Mouse (Mus musculus) kidney, postnatal 0 days (tissue): ENCODE results near the gene Dysf. TPM values are rescaled to one million over a fixed set of nuclear protein-coding genes. Genes with fewer than 3 reads are reported as not detected.

Source experiments
- ATAC-seq: fragments of 200-750 bp; cut with Nextera tagmentation; replicated peaks from 2 replicates; pipeline ENCODE4 v1.8.0; 2017; ENCODE audit warnings: low read depth, moderate number of reproducible peaks, moderate TSS enrichment, moderate library complexity; ENCODE audit not compliant: low FRiP score
- DNase-seq: peaks from one replicate; pipeline ENCODE4 v3.0.0-alpha.2; 2016; ENCODE audit warnings: low spot score
- H3K27ac ChIP-seq: fragments of 300-500 bp; sonication (generic); 2 replicates; pipeline ENCODE4 v1.5.1; 2014; ENCODE audit warnings: mild to moderate bottlenecking
- H3K27me3 ChIP-seq: fragments of 300-500 bp; sonication (generic); 2 replicates; pipeline ENCODE4 v1.6.1; 2014; ENCODE audit warnings: low read length, mixed read lengths; ENCODE audit not compliant: insufficient read depth
- H3K36me3 ChIP-seq: fragments of 300-500 bp; sonication (generic); 2 replicates; pipeline ENCODE4 v1.6.1; 2014; ENCODE audit warnings: low read length, mixed read lengths; ENCODE audit not compliant: insufficient read depth
- H3K4me1 ChIP-seq: fragments of 300-500 bp; sonication (generic); replicated peaks from 2 replicates; pipeline ENCODE4 v1.6.1; 2014; ENCODE audit warnings: antibody characterized with exemption, low read length, mixed read lengths; ENCODE audit not compliant: insufficient read depth
- H3K4me2 ChIP-seq: fragments of 300-500 bp; sonication (generic); 2 replicates; pipeline ENCODE4 v1.6.1; 2014; ENCODE audit warnings: mild to moderate bottlenecking, low read length, moderate library complexity, mixed read lengths
- H3K4me3 ChIP-seq: fragments of 300-500 bp; sonication (generic); replicated peaks from 2 replicates; pipeline ENCODE4 v1.5.1; 2014; ENCODE audit warnings: low read depth, low read length
- H3K9ac ChIP-seq: fragments of 300-500 bp; sonication (generic); 2 replicates; pipeline ENCODE4 v1.6.1; 2014; ENCODE audit warnings: low read depth, low read length
- H3K9me3 ChIP-seq: fragments of 300-500 bp; sonication (generic); replicated peaks from 2 replicates; pipeline ENCODE4 v1.6.1; 2016; ENCODE audit warnings: low read length, inconsistent platforms, mixed read lengths
- CTCF ChIP-seq: IDR thresholded peaks from 2 replicates; pipeline ENCODE4 v1.5.1; 2016; ENCODE audit warnings: antibody characterized with exemption, low read depth, mild to moderate bottlenecking, moderate library complexity
- WGBS: fragments of 180-500 bp; shearing (Covaris S2); extraction: QIAGEN DNeasy Blood & Tissue Kit; methylation state at CpG from one replicate; pipeline ENCODE4 v1.1.7; 2014; 5-methylcytosine and 5-hydroxymethylcytosine counted together
- polyA plus RNA-seq: library from polyadenylated mRNA; unstranded; fragments of >200 nt; fragmentation: Nextera tagmentation; extraction: Ambion mirVana; gene quantifications from 2 replicates; pipeline ENCODE4 v1.2.1, GENCODE M21; 2015

Gene Dysf
- polyA plus RNA-seq, 1 experiment from 2014 or later, result 12.0 TPM

DNA sequence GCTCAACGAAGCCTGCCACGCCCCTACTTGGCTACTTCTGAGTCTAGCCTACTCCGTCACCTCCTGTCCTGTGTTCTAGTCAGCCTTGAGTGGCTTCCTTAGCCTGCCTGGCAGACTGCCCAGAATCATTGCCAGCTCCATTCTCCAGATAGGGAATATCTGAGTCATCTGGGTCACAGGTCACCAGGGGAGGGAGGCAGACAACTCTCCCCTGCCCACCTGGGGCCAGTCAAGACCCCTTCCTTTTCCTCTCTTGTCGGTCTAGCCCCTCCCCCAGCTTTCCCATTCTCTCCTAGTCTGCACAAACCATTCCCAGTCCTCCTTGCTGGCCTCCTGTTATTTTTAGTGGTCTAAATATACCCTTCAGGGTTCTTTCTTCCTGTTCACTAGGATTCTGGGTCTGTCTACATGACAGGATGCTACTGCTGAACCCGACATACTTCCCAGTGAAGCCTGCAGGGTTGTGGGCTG is 50.3 kb downstream of the Dysf start:
- H3K36me3 ChIP-seq, result no peaks in the 10 kb centered on the region
- 0 out of 2 replicates have a peak overlapping the region, but pooled peaks have one; percentile 47 for H3K27ac ChIP-seq
- H3K27me3 ChIP-seq, result no peaks in the 10 kb centered on the region
- H3K9ac ChIP-seq, result no peak overlapping the region
- H3K4me1 ChIP-seq, result no peaks in the 10 kb centered on the region
- no peak overlapping the region for H3K4me2 ChIP-seq
- no peak overlapping the region for H3K4me3 ChIP-seq
- peak; percentile 66 for DNase-seq
- H3K9me3 ChIP-seq, result no peaks in the 10 kb centered on the region
- TF ChIP-seq CTCF, result no peak
- 52% methylated on average over 5 of the region's 5 CpGs for WGBS
- peak; percentile 43; the same call in 1 of the 2 replicates for ATAC-seq

DNA sequence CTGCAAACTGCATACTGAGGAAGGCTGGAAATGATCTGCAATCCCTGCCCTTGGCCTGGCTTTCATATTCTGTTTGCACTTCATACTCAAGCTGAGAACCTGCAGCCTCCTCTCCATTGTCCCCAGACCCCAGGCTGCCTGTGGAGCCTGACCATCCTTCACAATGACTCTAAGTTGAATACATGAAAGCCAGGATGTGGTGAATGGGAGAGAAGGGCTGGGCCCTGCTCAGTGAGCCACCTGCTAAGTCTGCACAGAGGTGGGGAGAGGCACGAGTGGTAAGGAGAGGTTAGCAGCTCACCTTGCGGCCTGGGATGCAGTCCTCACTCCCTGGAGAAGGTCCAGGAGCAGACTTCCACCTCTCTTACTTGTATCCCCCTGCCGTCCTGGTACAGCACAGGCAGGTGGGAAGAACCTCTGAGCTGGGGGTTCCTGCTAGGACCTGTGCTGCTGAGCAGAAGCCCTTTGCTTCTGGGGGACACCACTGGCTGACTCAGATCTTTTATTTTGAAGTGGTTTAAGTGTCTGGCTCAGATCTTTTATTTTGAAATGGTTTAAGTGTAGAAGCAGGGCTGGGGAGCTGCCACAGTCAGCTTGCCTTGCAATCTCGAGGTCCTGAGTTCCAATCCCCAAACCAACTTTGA is 51.5 kb downstream of the Dysf start:
- Histone ChIP-seq H3K9ac (0 out of 2 replicates have a peak overlapping the region, but pooled peaks have one; percentile 4), H3K4me3 (no peak overlapping the region), H3K36me3 (no peaks in the 10 kb centered on the region), H3K9me3 (no peaks in the 10 kb centered on the region), H3K27ac (no peak overlapping the region), H3K4me1 (no peaks in the 10 kb centered on the region), H3K4me2 (no peak overlapping the region), H3K27me3 (no peaks in the 10 kb centered on the region)
- TF ChIP-seq CTCF, result no peak
- 59% methylated on average over 4 of the region's 4 CpGs for WGBS
- DNase-seq (no peak), ATAC-seq (no peak)

GRCm38 (mm10) chr6:84061328-84061727 is 52.9 kb downstream of the Dysf start:
- DNase-seq (peak; percentile 87), ATAC-seq (no peak)
- Histone ChIP-seq H3K9me3 (no peaks in the 10 kb centered on the region), H3K9ac (no peak overlapping the region), H3K4me1 (no peaks in the 10 kb centered on the region), H3K36me3 (no peaks in the 10 kb centered on the region), H3K4me3 (no peak overlapping the region), H3K27me3 (no peaks in the 10 kb centered on the region), H3K27ac (no peak overlapping the region), H3K4me2 (no peak overlapping the region)
- WGBS, result 6% methylated on average over 5 of the region's 5 CpGs
- peak; percentile 96 for TF ChIP-seq CTCF

GRCm38 (mm10) chr6:84062541-84062940 is 54.2 kb downstream of the Dysf start:
- Histone ChIP-seq H3K27ac (no peak overlapping the region), H3K36me3 (no peaks in the 10 kb centered on the region), H3K4me1 (no peaks in the 10 kb centered on the region), H3K9me3 (no peaks in the 10 kb centered on the region), H3K27me3 (no peaks in the 10 kb centered on the region), H3K4me3 (no peak overlapping the region), H3K9ac (no peak overlapping the region), H3K4me2 (no peak overlapping the region)
- WGBS, result 57% methylated on average over 5 of the region's 5 CpGs
- ATAC-seq, result no peak
- no peak for TF ChIP-seq CTCF
- DNase-seq, result no peak

DNA sequence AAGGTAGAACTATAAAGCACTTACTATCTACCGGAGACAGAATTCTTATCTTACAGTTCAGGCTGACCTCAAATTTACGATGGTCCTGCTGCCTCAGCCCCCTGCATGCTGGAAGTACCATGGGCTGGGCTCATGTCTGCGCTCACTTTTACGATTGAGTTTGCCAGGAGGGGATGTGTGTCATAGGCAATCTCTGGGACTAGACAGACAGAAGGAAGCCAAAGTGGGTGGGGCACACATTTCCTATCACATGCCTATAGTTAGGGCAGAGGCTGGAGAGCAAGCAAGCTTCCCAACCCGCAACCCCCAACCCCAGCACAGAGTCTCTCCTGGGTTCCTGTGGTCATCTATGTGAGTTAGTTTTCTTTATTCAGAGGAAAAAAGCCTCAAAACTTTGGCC is 59.8 kb downstream of the Dysf start:
- Histone ChIP-seq H3K9me3 (no peaks in the 10 kb centered on the region), H3K9ac (no peak overlapping the region), H3K27ac (no peak overlapping the region), H3K36me3 (no peaks in the 10 kb centered on the region), H3K4me1 (no peaks in the 10 kb centered on the region), H3K27me3 (no peaks in the 10 kb centered on the region), H3K4me2 (no peak overlapping the region), H3K4me3 (no peak overlapping the region)
- no peak for TF ChIP-seq CTCF
- ATAC-seq, result no peak
- no peak for DNase-seq
- WGBS, result 57% methylated on average over 5 of the region's 5 CpGs

DNA sequence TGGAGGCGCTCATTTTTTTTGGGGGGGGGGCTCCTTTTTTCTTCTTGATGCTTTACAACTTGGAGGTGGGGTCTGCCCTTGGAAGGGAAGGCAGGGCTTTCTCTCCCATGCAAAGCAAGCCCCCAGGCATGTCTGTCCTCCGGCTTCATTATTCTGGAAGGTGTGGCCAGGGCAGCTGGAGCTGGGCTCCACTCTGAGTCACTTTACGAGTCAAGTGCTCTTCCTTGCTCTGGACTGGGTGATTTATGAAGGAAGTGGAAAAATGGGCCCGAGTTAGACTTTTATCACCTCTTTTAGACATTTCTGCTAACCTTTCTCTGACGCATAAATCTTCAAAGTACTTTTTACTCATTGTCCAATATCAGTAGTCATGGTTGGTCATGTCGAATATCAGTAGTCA is 61.9 kb downstream of the Dysf start:
- Histone ChIP-seq H3K4me3 (no peak overlapping the region), H3K9ac (no peak overlapping the region), H3K36me3 (no peaks in the 10 kb centered on the region), H3K9me3 (no peaks in the 10 kb centered on the region), H3K27me3 (no peaks in the 10 kb centered on the region), H3K4me2 (no peak overlapping the region), H3K27ac (no peak overlapping the region), H3K4me1 (no peaks in the 10 kb centered on the region)
- no peak for ATAC-seq
- TF ChIP-seq CTCF, result no peak
- 47% methylated on average over 6 of the region's 6 CpGs for WGBS
- DNase-seq, result no peak

DNA sequence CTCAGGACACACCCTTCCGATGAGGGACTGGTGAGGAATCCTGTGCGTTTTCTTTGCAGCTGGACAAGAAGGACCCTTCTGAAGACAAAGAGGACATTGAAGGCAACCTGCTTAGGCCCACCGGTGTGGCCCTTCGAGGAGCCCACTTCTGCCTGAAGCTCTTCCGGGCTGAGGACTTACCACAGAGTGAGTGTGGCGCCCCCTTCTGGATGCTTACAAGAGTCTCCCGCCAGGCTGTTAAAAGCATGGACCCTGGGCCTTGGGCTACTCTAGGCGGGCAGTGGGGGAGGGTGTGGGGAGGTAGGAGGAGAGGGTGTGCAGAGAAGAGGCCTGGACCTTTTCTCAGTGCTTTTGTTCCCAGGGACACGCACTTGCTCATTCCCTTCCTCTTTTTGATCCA is 64.2 kb downstream of the Dysf start:
- Histone ChIP-seq H3K4me1 (no peaks in the 10 kb centered on the region), H3K27ac (no peak overlapping the region), H3K27me3 (no peaks in the 10 kb centered on the region), H3K9ac (no peak overlapping the region), H3K9me3 (no peaks in the 10 kb centered on the region), H3K4me3 (no peak overlapping the region), H3K4me2 (no peak overlapping the region), H3K36me3 (no peaks in the 10 kb centered on the region)
- ATAC-seq (no peak), DNase-seq (peak; percentile 37)
- 70% methylated on average over 9 of the region's 9 CpGs for WGBS
- TF ChIP-seq CTCF, result peak; percentile 47
